Mouse (Mus musculus): Measurements from ENCODE around the gene Sema3d. TPM values are rescaled to one million over a fixed set of nuclear protein-coding genes. Genes with fewer than 3 reads are reported as not detected.
A peak's percentile ranks its signal among the peaks of the same experiment; 100 is the strongest.

Sema3d gene
- polyA plus RNA-seq (2015; fragmentation: Nextera tagmentation; extraction: Ambion mirVana), result 4.0 and 4.9 TPM in 2 replicates

GRCm38 (mm10) chr5:12383133-12383959, at the start of gene Sema3d:
Gene Sema3d, plus strand, starts transcription at chr5:12383385.
- peak; percentile 76 for DNase-seq (ENCODE audit: low spot score)
- ATAC-seq (ENCODE audit: low FRiP score, low TSS enrichment), result peak; percentile 91
- H3K4me1 ChIP-seq (replicated peaks; ENCODE audit: control insufficient read depth, insufficient read depth), result no peaks in the 10 kb centered on the region; the same call in 1 of the 2 replicates
- H3K36me3 ChIP-seq (ENCODE audit: control insufficient read depth, insufficient read depth, low read length), result no peaks in the 10 kb centered on the region
- H3K27me3 ChIP-seq (ENCODE audit: control insufficient read depth, insufficient read depth, low read length), result no peaks in the 10 kb centered on the region
- peak within 1 kb of the TSS; percentile 18 for H3K9ac ChIP-seq (ENCODE audit: low read length)
- peak within 1 kb of the TSS; percentile 47 for H3K4me3 ChIP-seq (ENCODE audit: low read depth, low read length)
- no peak within 1 kb of the TSS for H3K27ac ChIP-seq (replicated peaks)
- peak within 1 kb of the TSS; percentile 90 for H3K4me2 ChIP-seq (replicated peaks; ENCODE audit: low read depth)
- H3K9me3 ChIP-seq (ENCODE audit: control insufficient read depth, low read length), result no peaks in the 10 kb centered on the region
- TF ChIP-seq CTCF (IDR thresholded peaks at IDR 0.05; ENCODE audit: low read depth) (peak; percentile 88), EP300 (optimal IDR thresholded peaks at IDR 0.05) (no peak)
- under 1% methylated on average over 48 of the region's 49 CpGs for WGBS

- Histone ChIP-seq H3K36me3 (ENCODE audit: control insufficient read depth, insufficient read depth, low read length) (no peaks in the 10 kb centered on the region), H3K27me3 (ENCODE audit: control insufficient read depth, insufficient read depth, low read length) (no peaks in the 10 kb centered on the region), H3K4me2 (replicated peaks; ENCODE audit: low read depth) (no peak overlapping the region), H3K9ac (ENCODE audit: low read length) (no peak overlapping the region), H3K4me1 (replicated peaks; ENCODE audit: control insufficient read depth, insufficient read depth) (no peaks in the 10 kb centered on the region), H3K27ac (replicated peaks) (no peak overlapping the region), H3K4me3 (ENCODE audit: low read depth, low read length) (no peak overlapping the region), H3K9me3 (ENCODE audit: control insufficient read depth, low read length) (no peaks in the 10 kb centered on the region)
- 37% methylated on average over 1 of the region's 1 CpGs for WGBS
- ATAC-seq (ENCODE audit: low FRiP score, low TSS enrichment) (no peak), DNase-seq (ENCODE audit: low spot score) (no peak)
- TF ChIP-seq EP300 (optimal IDR thresholded peaks at IDR 0.05) (no peak), CTCF (IDR thresholded peaks at IDR 0.05; ENCODE audit: low read depth) (no peak)
These were observed 5.9 kb upstream of the Sema3d start for GRCm38 (mm10) chr5:12377261-12377660.

- Histone ChIP-seq H3K27me3 (ENCODE audit: control insufficient read depth, insufficient read depth, low read length) (no peaks in the 10 kb centered on the region), H3K4me3 (ENCODE audit: low read depth, low read length) (no peak overlapping the region), H3K9me3 (ENCODE audit: control insufficient read depth, low read length) (no peaks in the 10 kb centered on the region), H3K36me3 (ENCODE audit: control insufficient read depth, insufficient read depth, low read length) (no peaks in the 10 kb centered on the region), H3K4me2 (replicated peaks; ENCODE audit: low read depth) (no peak overlapping the region), H3K9ac (ENCODE audit: low read length) (no peak overlapping the region), H3K27ac (replicated peaks) (no peak overlapping the region), H3K4me1 (replicated peaks; ENCODE audit: control insufficient read depth, insufficient read depth) (no peaks in the 10 kb centered on the region; the same call in 1 of the 2 replicates)
- 16% methylated on average over 5 of the region's 5 CpGs for WGBS
- peak; percentile 14; the same call in 1 of the 2 replicates for TF ChIP-seq CTCF (IDR thresholded peaks at IDR 0.05; ENCODE audit: low read depth)
- TF ChIP-seq EP300 (optimal IDR thresholded peaks at IDR 0.05), result no peak
- ATAC-seq (ENCODE audit: low FRiP score, low TSS enrichment), result no peak
- no peak for DNase-seq (ENCODE audit: low spot score)
These were observed 4.3 kb upstream of the Sema3d start for GRCm38 (mm10) chr5:12378900-12379299.

GRCm38 (mm10) chr5:12382010-12382409, 1.2 kb upstream of the Sema3d start:
- Histone ChIP-seq H3K9me3 (ENCODE audit: control insufficient read depth, low read length) (no peaks in the 10 kb centered on the region), H3K4me1 (replicated peaks; ENCODE audit: control insufficient read depth, insufficient read depth) (no peaks in the 10 kb centered on the region; the same call in 1 of the 2 replicates), H3K4me3 (ENCODE audit: low read depth, low read length) (no peak overlapping the region), H3K36me3 (ENCODE audit: control insufficient read depth, insufficient read depth, low read length) (no peaks in the 10 kb centered on the region), H3K27ac (replicated peaks) (no peak overlapping the region), H3K27me3 (ENCODE audit: control insufficient read depth, insufficient read depth, low read length) (no peaks in the 10 kb centered on the region), H3K9ac (ENCODE audit: low read length) (no peak overlapping the region), H3K4me2 (replicated peaks; ENCODE audit: low read depth) (no peak overlapping the region)
- TF ChIP-seq EP300 (optimal IDR thresholded peaks at IDR 0.05) (no peak), CTCF (IDR thresholded peaks at IDR 0.05; ENCODE audit: low read depth) (no peak)
- DNase-seq (ENCODE audit: low spot score) (no peak), ATAC-seq (ENCODE audit: low FRiP score, low TSS enrichment) (no peak)
- WGBS, result 88% methylated on average over 5 of the region's 5 CpGs

GRCm38 (mm10) chr5:12383960-12384285, 738 bp downstream of the Sema3d start:
- WGBS, result 0% methylated on average over 10 of the region's 10 CpGs
- no peaks in the 10 kb centered on the region for H3K9me3 ChIP-seq (ENCODE audit: control insufficient read depth, low read length)
- peak overlapping the region; percentile 90 for H3K4me2 ChIP-seq (replicated peaks; ENCODE audit: low read depth)
- H3K4me3 ChIP-seq (ENCODE audit: low read depth, low read length), result peak overlapping the region; percentile 47
- peak; percentile 14 for DNase-seq (ENCODE audit: low spot score)
- H3K9ac ChIP-seq (ENCODE audit: low read length), result peak overlapping the region; percentile 18
- H3K4me1 ChIP-seq (replicated peaks; ENCODE audit: control insufficient read depth, insufficient read depth), result no peaks in the 10 kb centered on the region; the same call in 1 of the 2 replicates
- H3K36me3 ChIP-seq (ENCODE audit: control insufficient read depth, insufficient read depth, low read length), result no peaks in the 10 kb centered on the region
- H3K27ac ChIP-seq (replicated peaks), result no peak overlapping the region
- H3K27me3 ChIP-seq (ENCODE audit: control insufficient read depth, insufficient read depth, low read length), result no peaks in the 10 kb centered on the region
- TF ChIP-seq EP300 (optimal IDR thresholded peaks at IDR 0.05) (no peak), CTCF (IDR thresholded peaks at IDR 0.05; ENCODE audit: low read depth) (no peak)
- ATAC-seq (ENCODE audit: low FRiP score, low TSS enrichment), result no peak

GRCm38 (mm10) chr5:12392667-12393066, 9.5 kb downstream of the Sema3d start:
- WGBS, result 59% methylated on average over 5 of the region's 5 CpGs
- Histone ChIP-seq H3K9me3 (ENCODE audit: control insufficient read depth, low read length) (no peaks in the 10 kb centered on the region), H3K4me2 (replicated peaks; ENCODE audit: low read depth) (no peak overlapping the region), H3K27me3 (ENCODE audit: control insufficient read depth, insufficient read depth, low read length) (no peaks in the 10 kb centered on the region), H3K4me1 (replicated peaks; ENCODE audit: control insufficient read depth, insufficient read depth) (no peaks in the 10 kb centered on the region), H3K9ac (ENCODE audit: low read length) (no peak overlapping the region), H3K27ac (replicated peaks) (no peak overlapping the region), H3K4me3 (ENCODE audit: low read depth, low read length) (no peak overlapping the region), H3K36me3 (ENCODE audit: control insufficient read depth, insufficient read depth, low read length) (no peaks in the 10 kb centered on the region)
- DNase-seq (ENCODE audit: low spot score), result no peak
- no peak for ATAC-seq (ENCODE audit: low FRiP score, low TSS enrichment)
- TF ChIP-seq EP300 (optimal IDR thresholded peaks at IDR 0.05) (no peak), CTCF (IDR thresholded peaks at IDR 0.05; ENCODE audit: low read depth) (no peak)

Measured in stomach, postnatal 0 days (tissue).